Mouse (Mus musculus): ENCODE results near the gene Irs3.

- TF ChIP-seq E2F4 (IDR thresholded peaks at IDR 0.05; ENCODE audit: insufficient read depth) (no peak), MAX (IDR thresholded peaks at IDR 0.05; ENCODE audit: low read depth) (no peak), TCF12 (IDR thresholded peaks at IDR 0.05; ENCODE audit: insufficient read depth, poor library complexity, severe bottlenecking) (no peak), POLR2AphosphoS2 (IDR thresholded peaks at IDR 0.05; ENCODE audit: insufficient read length, low read depth) (no peak), CEBPB (IDR thresholded peaks at IDR 0.05; ENCODE audit: insufficient read depth, poor library complexity, severe bottlenecking) (no peak), TCF3 (IDR thresholded peaks at IDR 0.05; ENCODE audit: insufficient read length, low read depth) (no peak)
Observed at GRCm38 (mm10) chr5:137598100-137598826, 47.3 kb downstream of the Irs3 start.

Data from myocyte (in vitro differentiated cells).